Mouse (Mus musculus): ENCODE measurements around the gene Mre11a.

Mre11a gene

GRCm38 (mm10) chr9:14784039-14785002, at the start of gene Mre11a, which contains the start of gene Ankrd49:
Gene Mre11a (plus strand): TSS chr9:14784654.
Gene Ankrd49 (minus strand): TSS chr9:14784856.
- DNase-seq, result peak; percentile 93

DNA sequence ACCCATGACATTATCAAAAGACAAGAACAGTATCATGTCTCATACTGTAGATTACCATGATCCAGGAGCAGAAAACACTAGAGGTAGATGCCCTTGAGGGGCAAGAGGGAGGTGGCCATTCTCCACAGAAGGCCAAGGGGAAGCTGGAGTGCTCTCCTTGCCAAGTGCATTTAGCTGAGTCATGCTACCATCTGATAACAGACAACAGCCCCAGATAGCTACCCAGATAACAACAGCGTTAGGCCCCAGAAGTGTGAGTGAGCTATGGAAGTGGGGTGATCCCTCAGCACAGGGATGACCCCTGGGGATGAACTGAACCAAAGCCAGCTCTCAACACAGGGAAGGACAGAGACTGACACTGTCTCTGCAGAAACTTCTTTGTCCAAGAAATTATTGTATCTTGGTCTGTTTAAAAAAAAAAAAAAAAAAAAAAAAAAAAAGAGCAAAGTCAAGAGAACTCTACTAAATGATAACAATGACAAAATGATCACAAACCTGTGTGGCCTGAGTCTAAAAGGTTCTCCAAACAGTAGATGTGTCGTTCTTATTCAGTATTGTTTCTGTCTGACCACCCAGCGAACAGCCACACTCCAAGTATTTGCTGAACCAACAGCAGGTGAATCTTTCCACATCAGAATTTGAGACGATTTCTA, 44.8 kb upstream of the Mre11a start:
- DNase-seq, result no peak

DNA sequence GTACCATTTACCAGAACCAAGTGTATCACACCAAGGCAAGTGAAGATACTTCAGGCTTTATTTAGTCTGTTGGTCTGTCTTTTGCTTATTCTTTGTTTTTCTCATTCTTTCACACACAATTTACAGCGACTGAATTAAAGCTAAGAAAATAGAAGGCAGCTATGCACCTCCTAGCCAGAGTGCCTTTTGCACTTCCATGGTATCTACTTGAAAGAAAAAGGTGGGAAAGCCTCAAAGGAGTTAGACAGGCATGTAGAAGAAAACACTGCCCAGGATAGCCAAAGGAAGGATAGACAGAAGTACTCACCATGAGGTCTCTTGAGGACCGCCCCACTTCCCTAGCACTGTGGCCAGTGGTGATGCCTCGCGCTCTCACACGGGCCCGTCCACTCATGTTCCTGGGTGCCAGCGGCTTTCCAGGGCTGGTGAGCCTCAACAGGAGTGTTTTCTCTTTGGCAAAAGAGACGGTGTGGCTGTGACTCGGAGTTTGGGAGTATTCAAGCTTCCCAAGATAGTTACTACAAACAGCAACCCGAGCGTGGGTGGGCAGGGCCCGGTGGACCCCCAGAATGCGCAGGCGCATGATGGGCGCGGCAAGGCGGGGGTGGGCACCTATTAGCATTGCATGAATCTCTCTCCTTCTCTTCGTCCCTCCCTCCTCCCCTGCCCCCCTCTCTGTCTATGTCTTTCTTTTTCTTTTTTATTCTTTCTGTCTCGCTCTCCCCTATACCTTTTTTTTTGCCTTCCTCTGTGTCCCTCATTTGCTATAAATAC, 44.1 kb upstream of the Mre11a start, which contains the start of gene Piwil4:
Gene Piwil4 (minus strand): TSS at position 583 of the 774 bp plus-strand sequence.
- DNase-seq, result no peak

DNA sequence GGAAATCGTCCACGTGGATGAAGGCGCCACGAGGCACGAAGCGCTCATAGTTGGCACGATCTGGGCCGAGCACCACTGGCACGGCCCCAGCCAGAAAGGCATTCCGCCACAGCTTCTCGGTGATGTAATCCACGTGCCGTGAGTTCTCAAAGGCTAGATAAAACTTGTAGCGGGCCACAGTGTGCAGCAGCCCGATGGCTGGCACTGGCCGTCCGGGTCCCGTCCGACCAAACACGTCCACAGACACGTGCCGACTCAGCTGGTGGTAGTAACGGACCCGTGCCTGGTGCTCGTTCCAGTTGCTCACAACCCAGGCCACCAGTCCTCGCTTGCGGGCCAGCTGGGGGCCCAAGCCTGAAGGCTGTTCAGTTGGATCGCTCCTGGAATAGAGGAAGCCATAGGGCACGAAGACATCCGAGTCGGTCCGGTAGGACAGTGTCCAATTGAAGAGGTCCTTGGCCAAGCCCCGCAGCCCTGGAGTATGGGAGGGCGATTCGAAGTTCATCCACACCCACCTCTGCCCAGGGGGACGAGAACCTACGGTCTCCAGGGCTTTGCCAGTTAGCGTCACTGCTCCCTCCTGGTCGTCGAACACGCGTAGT, 33.5 kb upstream of the Mre11a start:
- no peak for DNase-seq

GRCm38 (mm10) chr9:14751503-14752000, 32.9 kb upstream of the Mre11a start:
- DNase-seq, result no peak

GRCm38 (mm10) chr9:14752001-14752522, 32.4 kb upstream of the Mre11a start, which contains the start of gene Fut4:
Gene Fut4 (minus strand): TSS chr9:14752393.
- DNase-seq, result peak; percentile 52

DNA sequence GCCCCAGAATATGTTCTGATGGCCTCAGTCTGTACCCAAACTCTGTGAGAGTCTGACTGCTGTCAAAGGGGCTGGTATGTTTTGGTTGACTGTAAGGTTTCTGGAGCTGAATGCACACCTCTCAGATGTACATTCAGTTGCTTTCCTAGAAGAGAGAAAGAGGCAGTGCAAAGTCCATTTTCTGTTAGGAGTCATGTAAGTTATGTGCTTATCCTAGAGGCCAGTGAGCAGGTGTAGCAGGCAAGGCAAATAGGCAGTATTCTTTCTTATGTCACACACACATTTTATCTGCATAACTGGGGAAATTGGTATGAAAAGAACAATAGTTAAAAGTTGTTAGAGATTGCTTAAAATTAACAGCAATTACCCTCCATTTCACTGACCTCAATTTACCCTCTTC, 30.5 kb upstream of the Mre11a start:
- DNase-seq, result no peak

DNA sequence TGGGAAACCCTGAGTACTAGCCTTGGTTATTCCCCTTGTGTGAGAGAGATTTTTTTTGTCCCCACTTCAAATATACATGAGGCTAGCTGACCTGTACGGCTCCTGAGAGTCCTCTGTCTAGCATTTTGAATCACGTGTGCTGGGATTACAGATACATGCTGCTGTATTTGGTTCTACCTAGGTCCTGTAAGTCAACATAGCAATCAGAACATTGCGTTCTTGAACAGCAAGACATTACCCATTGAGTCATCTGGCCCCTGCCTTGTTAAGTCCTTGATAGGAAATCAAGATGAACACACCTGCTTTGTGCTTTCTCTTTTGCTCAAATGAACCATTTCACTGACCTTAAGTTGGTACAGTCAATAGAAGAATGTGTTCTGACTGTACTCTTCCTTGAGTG, 30.0 kb upstream of the Mre11a start:
- DNase-seq, result no peak

DNA sequence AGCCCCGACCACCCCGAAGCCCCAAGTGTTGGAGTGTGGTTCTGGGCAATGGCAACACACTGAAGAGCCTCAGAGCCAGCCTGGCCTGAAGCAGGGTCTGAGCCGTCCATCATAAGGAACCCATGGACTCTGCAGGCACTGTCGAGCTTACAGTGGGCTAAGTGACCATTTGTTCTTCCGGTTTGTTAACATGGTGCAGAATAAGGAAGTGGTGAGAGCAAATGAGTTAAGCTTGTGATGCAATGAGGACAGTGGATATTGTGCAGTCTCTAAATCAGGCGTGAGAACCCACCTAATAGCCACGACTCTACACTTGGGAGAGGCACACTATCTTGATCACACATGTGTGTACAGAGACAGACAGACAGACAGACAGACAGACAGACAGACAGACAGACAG, 25.9 kb upstream of the Mre11a start:
- DNase-seq, result no peak

- no peak for DNase-seq
These were observed 25.2 kb upstream of the Mre11a start for GRCm38 (mm10) chr9:14759261-14759660.

DNA sequence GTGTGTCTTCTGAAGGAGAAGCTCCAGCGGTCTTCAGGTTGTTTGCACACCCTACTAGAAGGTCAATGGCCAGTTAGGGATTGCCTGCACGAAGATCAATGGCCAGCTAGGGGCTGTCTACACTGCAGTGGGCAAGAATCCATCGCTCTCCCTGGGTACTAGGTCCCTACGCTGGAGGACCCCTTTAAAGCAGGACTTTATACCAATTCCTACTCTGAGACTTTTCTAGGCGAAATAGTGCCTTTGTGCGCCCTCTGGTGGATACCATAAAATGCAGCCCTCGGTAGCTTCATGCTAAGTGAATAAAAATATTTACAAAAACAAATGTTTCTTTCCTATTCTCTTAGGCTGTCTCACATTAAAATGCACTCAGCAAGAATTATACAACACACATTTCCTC, 19.7 kb upstream of the Mre11a start:
- peak; percentile 31 for DNase-seq

GRCm38 (mm10) chr9:14769811-14770210, 14.6 kb upstream of the Mre11a start:
- DNase-seq, result no peak

DNA sequence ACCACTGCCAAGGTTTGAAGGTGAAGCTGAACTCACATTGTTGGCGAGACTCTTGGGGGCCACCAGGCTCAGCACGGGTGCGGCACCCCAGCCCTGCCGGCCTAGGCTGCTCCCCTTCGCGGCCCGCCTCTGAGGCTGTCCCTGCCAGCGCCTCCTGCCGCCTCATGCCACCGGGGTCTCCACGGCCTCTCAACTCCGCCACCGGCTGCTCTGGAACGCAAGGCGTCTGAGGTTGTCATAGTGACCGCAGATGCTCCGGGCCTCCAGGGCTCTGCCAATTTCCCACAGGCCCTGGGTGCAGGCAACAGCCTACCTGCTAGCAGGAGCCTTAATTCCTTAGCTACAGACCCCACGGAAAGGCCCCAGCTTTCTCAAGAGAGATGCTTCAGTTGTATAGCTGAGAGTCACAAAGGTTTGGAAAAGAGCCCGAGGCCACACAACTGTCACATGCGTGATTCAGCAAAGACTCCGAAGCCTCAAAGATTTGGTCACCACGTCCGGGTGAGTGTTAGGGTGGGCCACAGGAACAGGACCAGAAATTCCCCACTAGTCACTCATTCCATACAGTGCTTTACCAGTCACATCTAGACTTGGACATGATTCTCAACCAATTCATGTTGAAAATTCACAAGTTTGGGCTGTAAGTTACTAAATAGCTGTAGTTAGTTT, 13.5 kb upstream of the Mre11a start, which contains the start of gene 1700012B09Rik:
Gene 1700012B09Rik (minus strand): TSS at position 228 of the 669 bp plus-strand sequence.
- DNase-seq, result no peak

- DNase-seq, result no peak
These were observed 12.4 kb upstream of the Mre11a start for GRCm38 (mm10) chr9:14772074-14772473.

- no peak for DNase-seq
These were observed 10.6 kb upstream of the Mre11a start for GRCm38 (mm10) chr9:14773813-14774212.

- no peak for DNase-seq
These were observed 6.1 kb upstream of the Mre11a start for GRCm38 (mm10) chr9:14778341-14778740.

GRCm38 (mm10) chr9:14787356-14787755, 2.9 kb downstream of the Mre11a start:
- DNase-seq, result no peak

GRCm38 (mm10) chr9:14805714-14806113, 21.3 kb downstream of the Mre11a start:
- DNase-seq, result no peak

DNA sequence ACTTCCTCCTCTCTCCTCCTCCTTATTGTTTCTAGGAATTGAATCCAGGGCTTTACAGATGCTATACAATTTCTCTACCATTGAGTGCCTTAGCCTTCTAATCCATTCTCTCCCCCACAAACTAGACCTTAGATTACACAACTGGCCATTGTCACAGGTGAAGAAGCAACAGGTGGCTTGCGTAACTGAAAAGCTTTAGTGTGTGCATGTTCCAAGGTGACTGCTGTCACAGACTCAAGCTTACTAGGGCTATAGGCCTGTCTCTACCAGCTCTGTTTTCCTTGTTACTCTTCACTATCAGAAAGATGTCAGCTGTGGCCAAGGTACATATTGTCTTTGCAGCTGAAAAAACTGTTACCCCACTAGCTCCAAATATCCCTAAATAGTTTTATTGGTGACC, 22.3 kb downstream of the Mre11a start:
- DNase-seq, result no peak

- no peak for DNase-seq
These were observed 25.7 kb downstream of the Mre11a start for GRCm38 (mm10) chr9:14810111-14810510.

DNA sequence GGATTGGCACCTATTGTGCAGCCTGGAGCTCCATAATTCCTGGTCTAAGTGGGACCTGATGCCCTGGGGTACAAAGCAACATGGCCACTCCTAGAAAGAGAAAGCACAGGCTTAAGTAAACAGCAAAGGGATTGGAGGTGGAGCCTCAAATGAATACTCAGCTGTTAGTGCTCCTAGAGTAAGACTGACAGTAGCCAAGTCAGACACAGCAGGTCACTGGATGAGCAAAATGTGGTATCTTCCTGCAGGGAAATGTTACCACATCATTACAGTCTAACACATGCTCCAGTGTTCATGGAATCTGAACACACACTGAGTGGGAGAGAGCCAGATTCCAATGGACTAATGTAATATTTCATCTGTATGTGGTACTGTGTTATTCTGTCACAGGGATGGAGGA, 36.9 kb downstream of the Mre11a start:
- DNase-seq, result no peak
